Mouse (Mus musculus): Measurements from ENCODE around the gene Oas2.
A peak's percentile ranks its signal among the peaks of the same experiment; 100 is the strongest.
"Not testable (repeated sequence)": the region's sequence is repeated elsewhere in the genome, so short reads cannot be mapped to it uniquely, and the experiment has no call there.

Oas2 gene

GRCm38 (mm10) chr5:120749688-120750087 lies at the start of gene Oas2:
Oas2 (minus strand) TSS chr5:120749853.
- no peak for DNase-seq (ENCODE audit: low spot score in 2 of 2)

- DNase-seq (ENCODE audit: low spot score in 2 of 2), result not testable (repeated sequence)
These were observed 49.3 kb upstream of the Oas2 start for GRCm38 (mm10) chr5:120798943-120799342.

- not testable (repeated sequence) for DNase-seq (ENCODE audit: low spot score in 2 of 2)
These were observed 48.5 kb upstream of the Oas2 start for GRCm38 (mm10) chr5:120798147-120798546.

GRCm38 (mm10) chr5:120795480-120796034 lies 45.9 kb upstream of the Oas2 start, which contains the start of gene Oas1e:
Oas1e (minus strand) TSS chr5:120795530.
- not testable (repeated sequence) for DNase-seq (ENCODE audit: low spot score in 2 of 2)

GRCm38 (mm10) chr5:120793043-120793442 lies 43.4 kb upstream of the Oas2 start:
- DNase-seq (ENCODE audit: low spot score in 2 of 2), result peak; percentile 12 to 33

- no peak for DNase-seq (ENCODE audit: low spot score in 2 of 2)
These were observed 37.4 kb upstream of the Oas2 start for GRCm38 (mm10) chr5:120787042-120787441.

GRCm38 (mm10) chr5:120782446-120782845 lies 32.8 kb upstream of the Oas2 start:
- DNase-seq (ENCODE audit: low spot score in 2 of 2), result no peak

GRCm38 (mm10) chr5:120781646-120782045 lies 32.0 kb upstream of the Oas2 start:
- no peak for DNase-seq (ENCODE audit: low spot score in 2 of 2)

GRCm38 (mm10) chr5:120779922-120780321 lies 30.3 kb upstream of the Oas2 start:
- no peak for DNase-seq (ENCODE audit: low spot score in 2 of 2)

- no peak for DNase-seq (ENCODE audit: low spot score in 2 of 2)
These were observed 29.3 kb upstream of the Oas2 start for GRCm38 (mm10) chr5:120778941-120779340.

- DNase-seq (ENCODE audit: low spot score in 2 of 2), result no peak
These were observed 27.8 kb upstream of the Oas2 start, which contains the start of gene Oas3 for GRCm38 (mm10) chr5:120777478-120777877. Oas3 (minus strand) TSS chr5:120777661.

GRCm38 (mm10) chr5:120776801-120777200 lies 27.1 kb upstream of the Oas2 start:
- DNase-seq (ENCODE audit: low spot score in 2 of 2), result no peak

- no peak for DNase-seq (ENCODE audit: low spot score in 2 of 2)
These were observed 25.8 kb upstream of the Oas2 start for GRCm38 (mm10) chr5:120775287-120775985.

- no peak for DNase-seq (ENCODE audit: low spot score in 2 of 2)
These were observed 19.7 kb upstream of the Oas2 start for GRCm38 (mm10) chr5:120769396-120769795.

- no peak for DNase-seq (ENCODE audit: low spot score in 2 of 2)
These were observed 15.4 kb upstream of the Oas2 start for GRCm38 (mm10) chr5:120765010-120765409.

GRCm38 (mm10) chr5:120761901-120762300 lies 12.2 kb upstream of the Oas2 start:
- DNase-seq (ENCODE audit: low spot score in 2 of 2), result no peak

- DNase-seq (ENCODE audit: low spot score in 2 of 2), result no peak
These were observed 4.6 kb upstream of the Oas2 start for GRCm38 (mm10) chr5:120754215-120754614.

- DNase-seq (ENCODE audit: low spot score in 2 of 2), result no peak
These were observed 3.1 kb upstream of the Oas2 start for GRCm38 (mm10) chr5:120752786-120753185.

- no peak for DNase-seq (ENCODE audit: low spot score in 2 of 2)
These were observed 1.6 kb upstream of the Oas2 start for GRCm38 (mm10) chr5:120751206-120751605.

- DNase-seq (ENCODE audit: low spot score in 2 of 2), result peak; percentile 22 to 24
These were observed 3.2 kb downstream of the Oas2 start for GRCm38 (mm10) chr5:120746451-120746850.

GRCm38 (mm10) chr5:120742125-120742524 lies 7.5 kb downstream of the Oas2 start:
- DNase-seq (ENCODE audit: low spot score in 2 of 2), result no peak

GRCm38 (mm10) chr5:120734380-120734990 lies 15.2 kb downstream of the Oas2 start:
- peak in 1 of 2 experiments; percentile 31 for DNase-seq (ENCODE audit: low spot score in 2 of 2)

- DNase-seq (ENCODE audit: low spot score in 2 of 2), result no peak
These were observed 16.0 kb downstream of the Oas2 start for GRCm38 (mm10) chr5:120733696-120734095.
